Mouse (Mus musculus) brain, embryonic 14.5 days (tissue): ENCODE results near the gene Cdk4.

Source experiments
- CTCF ChIP-seq: fragments of 200-500 bp; IDR thresholded peaks from 2 replicates; pipeline ENCODE4 v1.5.1; 2012; ENCODE audit warnings: inconsistent platforms, mild to moderate bottlenecking, moderate library complexity, borderline replicate concordance; ENCODE audit not compliant: insufficient read depth, insufficient read length; ENCODE audit errors: extremely low read depth
- POLR2A ChIP-seq: fragments of 200-500 bp; IDR thresholded peaks from 2 replicates; pipeline ENCODE4 v1.6.1; 2012; ENCODE audit warnings: mild to moderate bottlenecking, inconsistent platforms, borderline replicate concordance; ENCODE audit not compliant: poor library complexity, insufficient read depth, insufficient read length, severe bottlenecking; ENCODE audit errors: extremely low read depth

DNA sequence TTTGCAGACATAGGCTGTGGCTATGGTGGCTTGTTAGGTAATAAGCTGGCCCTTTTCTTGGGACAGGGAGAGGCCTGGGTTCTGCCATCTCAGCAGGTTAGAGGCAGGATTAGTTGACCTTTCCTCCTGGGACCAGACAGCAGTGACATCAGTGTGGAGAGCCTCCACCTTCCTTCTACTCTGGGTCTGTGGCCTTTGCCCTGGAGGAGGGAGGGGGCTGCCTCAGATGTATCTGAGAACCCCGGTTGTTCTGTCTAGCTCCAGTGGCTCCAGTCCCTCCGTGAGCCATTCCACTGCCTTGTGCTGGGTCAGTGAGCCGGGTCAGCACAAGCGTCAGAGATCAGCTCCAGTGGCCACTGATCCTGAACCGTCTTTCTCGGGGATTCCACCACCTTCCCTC, 20.1 kb upstream of the Cdk4 start:
- TF ChIP-seq CTCF (no peak), POLR2A (no peak)
